Mouse (Mus musculus) E14TG2a.4 (cell line): ENCODE results near the gene Zbtb20.

ENCODE experiments used
- CTCF ChIP-seq: conservative IDR thresholded peaks from 2 replicates; pipeline ENCODE4 v1.5.1; 2014; ENCODE audit warnings: low read length
- NANOG ChIP-seq: IDR thresholded peaks from 2 replicates; pipeline ENCODE4 v1.6.1; 2014; ENCODE audit warnings: borderline replicate concordance, low read length, mixed read lengths

- TF ChIP-seq CTCF (no peak), NANOG (no peak)
These were observed 582.1 kb downstream of the Zbtb20 start for GRCm38 (mm10) chr16:43457814-43458213.
